Mouse (Mus musculus) megakaryocyte, adult 5-6 weeks (primary cell): ENCODE measurements at regions not wholly inside any gene's neighbourhood (a gene's known extent, or its start where the extent isn't known, plus 50 kb on each side); places are given as distances from the start of the nearest gene placed in this dataset.

Source experiments
- ATAC-seq: 2 replicates; pipeline ENCODE4 v1.8.0; 2016; ENCODE audit warnings: mild to moderate bottlenecking, inconsistent platforms; ENCODE audit not compliant: poor library complexity, severe bottlenecking

DNA sequence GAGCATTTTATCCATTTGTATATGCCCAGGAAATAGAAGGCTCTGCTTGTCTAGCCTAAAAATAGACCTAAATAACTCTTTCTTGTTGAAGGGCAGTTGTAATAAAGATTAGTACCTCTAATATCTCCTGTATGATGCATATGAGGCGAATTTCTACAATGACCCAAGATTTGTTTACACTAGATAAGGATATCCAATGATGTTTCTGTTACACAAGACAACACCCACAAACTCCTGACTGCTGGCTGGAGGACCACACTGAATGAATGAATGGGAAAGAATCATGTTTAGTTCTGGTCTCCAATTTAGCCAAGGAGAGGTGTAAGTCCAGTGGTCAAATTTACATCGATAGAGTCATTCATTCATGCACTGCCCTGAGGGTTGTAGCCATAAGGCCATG lies 118.3 kb downstream of the Dact1 start:
- ATAC-seq: no peak

DNA sequence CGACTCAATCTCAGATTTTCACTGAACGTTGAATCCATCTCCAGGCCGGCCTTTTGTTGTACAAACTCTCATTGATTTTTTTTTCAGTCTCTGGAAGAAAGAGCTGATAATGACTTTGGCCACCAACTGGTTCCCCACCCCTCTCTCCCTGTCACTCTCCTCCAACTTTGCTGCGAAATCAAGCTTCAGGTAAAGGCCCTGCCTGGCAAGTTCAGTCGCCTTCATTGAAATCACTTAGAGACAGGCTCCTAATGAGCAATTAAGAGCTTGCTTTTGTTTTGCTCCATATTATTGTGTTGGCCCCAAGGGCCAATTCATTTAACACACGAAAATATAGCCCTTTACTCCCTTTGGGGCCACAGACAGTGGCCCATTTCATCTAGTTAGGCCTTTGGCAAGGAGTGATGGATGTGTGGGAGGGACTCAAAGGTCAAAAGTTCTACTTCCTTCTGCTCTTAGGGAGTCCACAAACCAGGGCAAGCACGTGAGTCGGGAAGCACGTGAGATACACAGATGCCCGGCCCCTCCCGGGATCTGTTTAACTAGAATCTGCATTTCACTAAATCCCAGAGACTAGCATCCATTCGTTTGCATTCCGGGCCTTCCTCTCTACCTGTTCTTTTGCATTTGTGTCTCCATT lies 120.0 kb downstream of the Dact1 start:
- ATAC-seq: no peak

DNA sequence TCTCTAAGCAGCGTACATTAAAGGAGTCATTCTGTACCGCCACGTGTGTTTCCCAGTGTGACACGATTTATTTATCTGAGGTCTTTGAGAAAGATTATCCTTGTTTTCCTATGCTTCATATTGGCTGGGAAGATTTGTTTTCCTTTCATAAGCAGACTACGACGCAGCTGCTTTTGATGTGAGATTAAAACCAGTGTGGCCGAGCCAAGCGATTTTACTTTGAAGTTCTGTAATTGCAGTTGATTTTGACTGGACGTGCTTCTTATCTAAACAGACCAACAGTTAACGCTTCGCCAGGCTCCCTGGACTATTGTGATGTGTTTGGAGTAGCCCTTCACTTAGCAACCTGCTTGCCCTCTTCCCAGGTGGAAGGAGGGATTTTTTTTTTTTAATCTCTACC lies 120.6 kb downstream of the Dact1 start:
- no peak for ATAC-seq

DNA sequence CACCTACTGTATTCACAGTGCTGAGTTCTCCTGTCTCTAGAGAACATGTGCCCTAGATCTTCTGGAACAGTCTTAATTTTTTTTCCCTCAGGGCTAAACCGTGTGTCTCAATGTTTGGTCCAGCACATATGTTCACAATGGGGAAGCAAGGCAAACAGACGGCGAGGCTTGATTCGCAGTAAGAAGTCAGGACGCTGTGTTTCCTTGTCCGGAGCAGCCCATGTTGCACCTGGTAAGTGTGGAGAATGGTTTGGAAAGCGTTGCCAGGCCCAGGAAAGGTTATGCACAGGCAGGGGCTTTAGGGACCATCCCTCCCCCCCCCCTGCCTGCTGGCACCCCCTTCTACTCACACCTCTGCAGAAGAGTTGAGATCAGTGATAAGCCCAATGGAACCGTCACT lies 121.4 kb downstream of the Dact1 start:
- ATAC-seq: no peak

DNA sequence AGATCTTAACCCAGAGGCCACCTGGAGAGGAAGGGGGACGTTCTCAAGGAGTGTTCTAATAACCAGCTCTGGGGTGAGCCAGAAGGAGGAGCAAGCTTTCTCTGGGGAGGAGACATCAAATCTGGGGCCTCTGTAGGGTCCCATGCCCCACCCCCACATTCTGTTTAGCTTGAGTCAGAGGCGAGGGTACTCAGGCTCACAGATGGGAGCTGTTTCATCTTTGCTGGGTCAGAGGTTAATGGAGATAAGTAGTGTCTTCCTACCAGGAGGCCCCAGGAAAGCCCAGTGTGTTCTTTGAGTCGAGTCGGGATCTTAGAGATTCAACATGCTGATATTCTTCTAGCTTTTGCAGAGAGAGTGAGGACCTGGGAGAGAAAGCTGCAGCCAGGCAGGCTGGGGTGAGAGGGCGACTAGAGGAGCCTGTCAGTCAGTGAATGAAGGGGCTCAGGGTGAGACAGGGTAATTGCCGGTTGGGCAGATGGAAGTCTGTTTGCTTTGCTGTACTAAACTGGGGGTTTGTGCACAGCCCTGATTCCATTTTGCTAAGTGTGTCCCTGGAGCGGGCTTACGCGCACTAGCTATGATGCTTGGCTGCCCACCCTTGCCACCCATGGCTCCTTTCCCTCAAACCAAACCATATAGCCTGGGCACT lies 124.0 kb downstream of the Dact1 start:
- no peak for ATAC-seq

DNA sequence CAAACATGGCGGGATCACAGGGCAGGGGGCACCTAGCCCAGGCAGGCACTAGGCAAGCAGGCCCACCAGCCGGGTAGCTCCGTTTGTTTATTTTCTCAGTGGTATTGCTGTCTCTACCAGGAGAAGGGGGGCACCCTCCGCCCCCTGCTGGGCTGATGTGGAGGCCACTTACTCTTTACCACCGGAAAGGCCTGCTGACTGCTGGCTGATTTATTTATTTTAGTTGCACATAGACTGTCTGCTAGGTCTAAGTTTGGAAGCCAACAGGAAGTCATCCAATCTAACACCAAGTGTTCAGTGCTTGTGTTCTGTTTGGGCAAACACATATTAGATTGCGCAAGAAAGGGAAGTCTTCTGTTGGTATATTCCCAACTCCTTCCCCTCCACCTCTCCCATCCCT lies 128.6 kb downstream of the Dact1 start:
- ATAC-seq: no peak

DNA sequence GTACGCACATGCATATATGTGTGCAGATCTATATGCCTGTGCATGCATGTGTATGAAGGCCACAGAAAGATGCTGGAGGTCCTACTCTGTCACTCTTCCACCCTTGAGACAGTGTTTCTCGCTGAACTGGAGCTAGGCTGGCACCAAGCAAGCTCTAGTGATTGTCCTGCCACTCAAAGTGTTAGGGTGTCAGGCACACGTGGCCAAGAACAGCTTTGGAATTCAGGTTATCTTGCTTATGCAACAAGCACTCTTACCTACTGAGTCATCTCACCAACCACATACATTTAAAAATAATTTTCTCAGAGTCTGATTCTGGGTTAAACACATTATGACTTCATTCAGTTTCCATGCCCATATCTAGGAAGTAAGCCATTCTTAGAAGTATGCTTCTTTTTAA lies 131.2 kb downstream of the Dact1 start:
- no peak for ATAC-seq

DNA sequence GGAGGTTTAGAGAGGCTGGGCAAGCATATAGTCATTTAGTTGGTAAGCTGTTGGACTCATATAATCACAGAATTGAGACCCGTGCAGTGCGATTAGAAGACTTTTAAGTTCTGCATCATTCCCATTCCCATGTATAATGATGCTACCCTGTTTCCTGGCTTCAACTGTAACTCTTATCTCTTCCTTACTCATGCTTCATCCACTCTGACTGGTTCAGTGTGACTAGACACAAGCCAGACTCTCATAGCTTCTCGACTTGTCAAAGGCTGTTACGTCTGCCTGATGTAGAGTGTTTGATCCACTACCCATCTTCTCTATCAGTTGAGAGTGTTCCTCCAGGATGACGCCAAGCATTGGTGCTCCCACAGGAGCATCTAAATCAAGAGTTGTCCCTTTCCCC lies 131.6 kb downstream of the Dact1 start:
- no peak for ATAC-seq

DNA sequence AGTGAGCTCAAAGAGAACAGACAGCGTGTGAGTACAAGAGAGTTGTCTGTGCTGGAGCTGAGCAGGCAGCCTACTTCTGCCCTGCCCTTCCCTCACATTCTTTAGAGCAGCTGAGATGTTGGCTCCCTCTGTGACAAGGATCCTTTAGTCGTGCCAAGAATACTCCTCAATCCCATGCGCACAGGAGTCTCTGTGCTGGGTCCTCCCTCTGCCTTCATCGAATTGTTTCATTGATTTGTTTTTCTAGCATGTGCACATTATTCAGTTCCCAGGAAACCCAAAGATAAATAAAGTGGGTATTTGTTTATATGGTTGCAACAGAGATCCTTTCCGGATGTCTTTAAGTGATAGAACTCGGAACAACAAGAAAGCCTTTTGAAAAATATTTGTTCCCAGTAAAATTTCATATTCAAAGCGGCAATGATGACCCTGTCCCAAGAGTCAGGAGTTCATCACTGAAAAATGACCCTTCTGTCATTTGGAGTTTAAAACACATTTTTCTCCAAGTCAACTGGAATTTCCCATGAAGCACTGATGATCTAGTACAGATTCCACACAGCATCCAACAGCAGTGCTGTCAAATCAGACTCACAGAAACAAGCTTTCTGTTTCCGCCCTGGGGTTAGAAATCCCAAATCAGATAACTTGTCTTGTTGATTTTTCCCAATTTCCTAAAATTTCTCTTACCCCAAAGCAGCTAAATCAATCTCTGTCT lies 136.7 kb downstream of the Dact1 start:
- ATAC-seq: no peak

DNA sequence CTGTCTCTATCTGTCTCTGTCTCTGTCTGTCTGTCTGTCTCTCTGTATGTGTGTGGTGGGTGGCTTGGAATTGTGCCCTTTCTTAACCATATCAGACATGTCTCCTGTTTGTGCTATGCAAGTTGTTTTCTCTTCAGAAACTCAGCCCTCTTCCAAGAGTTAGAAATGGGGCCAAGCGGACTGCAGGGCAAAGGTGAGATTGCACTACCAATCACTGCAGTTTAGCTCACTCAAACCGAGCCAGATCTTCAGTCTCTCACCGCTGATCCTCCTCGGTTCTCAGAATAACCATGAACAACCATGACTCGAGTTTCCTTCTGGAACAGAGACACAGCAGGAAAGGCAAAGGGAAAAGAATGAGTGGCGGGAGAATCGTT lies 137.2 kb downstream of the Dact1 start:
- ATAC-seq: no peak

DNA sequence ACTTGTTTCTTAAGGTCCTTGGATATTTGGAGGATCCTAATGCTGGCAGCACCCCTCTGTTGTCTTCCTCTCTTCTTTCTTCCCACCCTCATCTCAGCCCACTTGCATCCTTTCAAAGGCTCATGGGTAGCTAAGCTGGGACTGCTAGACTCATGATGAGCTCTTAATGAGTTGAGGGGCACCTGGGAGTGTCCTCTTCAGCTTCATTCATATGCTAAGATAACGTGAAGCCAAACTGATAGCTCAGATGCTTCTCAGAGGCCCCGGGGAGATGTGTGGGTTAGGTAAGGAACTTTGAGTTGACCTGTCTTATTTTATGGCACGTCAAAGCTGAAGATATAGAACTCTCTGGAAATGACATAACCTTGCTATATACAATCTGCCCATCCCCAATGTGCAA lies 139.3 kb downstream of the Dact1 start:
- ATAC-seq: no peak

DNA sequence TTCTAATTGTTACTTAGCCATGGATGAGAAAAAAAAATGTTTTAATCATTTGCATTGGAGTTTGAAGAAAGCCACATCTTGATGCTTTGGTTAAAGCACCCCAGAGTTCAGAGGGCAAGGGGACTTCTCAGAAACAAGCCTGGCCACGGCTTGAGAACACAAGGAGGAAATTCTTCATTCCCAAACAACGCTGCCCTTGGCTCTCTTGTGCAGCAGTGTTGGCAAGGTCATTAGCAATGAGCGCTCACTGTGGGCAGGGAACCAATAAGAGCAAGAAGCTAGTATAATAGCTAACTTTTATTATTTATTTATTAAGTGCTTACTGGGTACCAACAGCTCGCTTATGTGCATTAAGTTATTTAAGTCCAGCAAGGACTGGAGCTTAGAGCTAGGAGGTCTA lies 140.4 kb downstream of the Dact1 start:
- ATAC-seq: no peak

DNA sequence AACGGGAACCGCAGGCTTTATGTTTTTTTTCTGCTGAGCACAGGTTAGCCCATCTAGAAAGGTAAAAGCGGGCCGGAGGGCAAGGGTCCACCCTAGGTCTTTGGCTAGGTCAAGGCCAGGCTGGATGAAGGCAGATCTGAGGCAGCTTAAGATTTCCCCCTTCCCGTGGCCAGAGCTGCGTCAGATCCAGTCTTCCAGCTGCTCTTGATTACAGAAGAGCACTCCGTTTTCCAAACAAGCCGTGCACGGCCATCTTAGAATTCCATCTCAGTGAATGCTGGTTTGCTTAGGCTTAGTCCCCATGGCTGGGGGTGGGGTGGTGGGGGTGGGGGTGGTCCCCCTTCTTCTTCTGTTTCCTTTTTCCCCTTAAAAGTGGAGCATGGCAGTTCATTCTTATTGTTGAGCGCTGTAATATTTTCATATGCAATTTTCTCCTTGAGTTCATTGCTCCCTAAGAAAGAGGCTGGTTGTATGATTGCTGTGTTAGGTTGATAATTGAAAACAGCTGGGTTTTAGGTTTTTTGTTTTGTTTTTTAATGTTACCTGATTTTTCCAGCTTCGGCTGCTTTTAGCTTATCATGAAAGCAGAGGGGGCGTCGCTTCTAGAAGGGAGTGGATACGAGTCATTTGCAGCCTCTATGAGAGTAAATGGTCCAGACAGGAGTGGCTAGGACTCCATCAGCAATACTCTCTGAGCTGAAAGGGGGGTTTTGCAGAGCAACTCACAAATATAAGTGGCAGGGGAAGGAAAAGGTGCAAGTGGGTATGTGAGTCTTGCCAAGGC lies 141.2 kb downstream of the Dact1 start:
- no peak for ATAC-seq

DNA sequence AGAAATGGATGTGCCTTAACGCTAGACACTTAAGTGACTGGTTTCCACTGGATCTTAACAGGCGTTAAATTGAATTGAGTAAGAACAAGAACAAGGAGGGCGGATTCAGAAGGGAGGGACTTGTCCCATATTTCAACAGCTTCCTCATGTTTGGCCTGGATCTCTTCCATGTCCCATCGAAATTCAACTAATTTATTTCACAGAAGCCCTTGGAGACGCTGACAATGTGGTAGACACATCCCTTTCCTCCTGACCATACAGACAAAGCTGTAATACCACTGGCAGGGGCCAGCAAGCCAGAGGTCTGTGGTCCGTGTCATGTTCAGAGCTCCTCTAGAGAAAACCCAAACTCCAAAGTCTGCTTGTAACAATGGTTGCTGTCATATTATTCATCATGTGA lies 147.2 kb downstream of the Dact1 start:
- no peak for ATAC-seq

DNA sequence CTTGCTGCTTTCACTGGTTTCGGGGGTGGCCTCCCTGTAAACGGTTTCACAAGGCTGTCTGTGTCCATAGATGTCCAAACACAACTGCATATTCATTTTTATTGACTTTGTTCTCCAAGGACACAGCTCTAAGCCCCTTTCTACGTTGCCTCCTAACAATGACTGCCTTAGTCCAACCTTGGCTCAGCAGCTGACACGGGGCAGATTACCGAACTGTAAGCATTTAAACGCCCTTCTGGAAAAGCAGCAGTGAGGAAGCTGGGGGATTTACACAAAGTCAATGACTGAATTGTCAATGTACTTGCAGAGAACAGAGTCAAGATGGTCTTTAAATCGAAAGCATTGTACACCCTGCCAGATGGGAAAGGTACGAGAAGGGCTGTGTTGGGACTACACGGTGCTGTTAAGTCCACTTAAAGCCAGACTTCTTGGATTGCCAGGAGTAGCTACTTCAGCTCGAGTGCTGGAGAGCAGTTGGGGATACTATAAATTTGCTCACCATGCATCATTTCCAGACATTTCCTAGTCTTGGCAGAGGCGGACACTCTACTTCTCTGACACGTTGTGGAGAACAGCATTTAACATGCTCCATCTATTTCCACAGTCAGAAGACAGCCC lies 149.0 kb downstream of the Dact1 start:
- ATAC-seq: no peak

DNA sequence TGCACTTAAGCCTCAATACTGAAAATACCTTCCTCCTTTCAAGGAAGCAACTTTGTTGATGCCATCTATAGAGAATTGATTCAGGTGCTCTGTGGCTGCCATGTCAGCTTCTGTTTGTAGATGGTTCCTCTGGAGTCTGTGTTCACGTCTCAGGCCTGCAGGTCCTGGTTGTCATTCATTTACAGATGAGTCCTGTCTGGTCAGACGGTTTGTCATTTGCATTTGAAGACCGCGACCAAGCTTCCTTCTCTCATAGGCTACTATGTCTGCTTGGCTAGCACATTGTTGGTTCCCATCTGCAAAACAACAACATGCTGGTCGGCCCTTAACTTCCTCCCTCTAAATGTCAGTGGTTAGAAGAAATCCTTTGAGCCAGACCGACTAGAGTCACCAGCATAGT lies 151.0 kb downstream of the Dact1 start:
- no peak for ATAC-seq

DNA sequence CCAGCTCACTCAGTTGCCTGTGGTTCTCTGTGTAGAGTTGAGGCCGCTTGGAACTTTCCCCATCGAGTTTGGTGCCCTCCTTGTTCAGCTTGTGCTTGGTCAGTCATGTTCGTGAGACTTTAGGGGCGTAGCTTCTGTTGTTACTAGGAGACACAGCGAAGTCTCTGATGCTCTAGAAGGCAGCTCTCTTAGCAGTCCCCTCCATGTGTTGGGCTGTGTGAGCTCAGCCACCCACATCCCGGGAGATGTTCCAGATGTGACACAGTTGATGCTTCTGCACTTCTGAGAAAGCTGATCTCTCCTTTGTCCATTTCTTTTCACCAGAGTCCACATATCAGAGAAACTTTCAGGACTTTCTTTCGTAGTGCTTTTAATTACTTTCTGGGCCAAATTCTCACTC lies 158.1 kb downstream of the Dact1 start:
- ATAC-seq: no peak

DNA sequence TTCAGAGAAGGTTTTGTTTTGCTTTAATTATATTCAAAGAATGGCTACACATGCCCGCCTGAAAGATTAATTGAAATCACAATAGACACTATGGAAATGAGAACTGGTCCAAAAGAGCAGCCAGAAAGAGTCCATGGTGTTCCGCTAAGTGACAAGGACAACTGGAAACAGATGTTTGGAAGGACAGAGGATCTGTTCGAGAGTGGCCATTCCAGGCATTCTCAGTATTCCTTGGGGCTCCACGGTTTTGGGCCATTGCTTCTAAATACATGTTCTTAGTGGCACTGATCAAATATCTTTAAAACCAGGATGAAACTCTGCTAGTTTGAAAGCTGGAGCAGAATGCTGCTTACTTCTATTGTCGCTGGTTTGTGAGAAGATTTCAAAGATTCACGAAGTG lies 158.6 kb downstream of the Dact1 start:
- no peak for ATAC-seq

DNA sequence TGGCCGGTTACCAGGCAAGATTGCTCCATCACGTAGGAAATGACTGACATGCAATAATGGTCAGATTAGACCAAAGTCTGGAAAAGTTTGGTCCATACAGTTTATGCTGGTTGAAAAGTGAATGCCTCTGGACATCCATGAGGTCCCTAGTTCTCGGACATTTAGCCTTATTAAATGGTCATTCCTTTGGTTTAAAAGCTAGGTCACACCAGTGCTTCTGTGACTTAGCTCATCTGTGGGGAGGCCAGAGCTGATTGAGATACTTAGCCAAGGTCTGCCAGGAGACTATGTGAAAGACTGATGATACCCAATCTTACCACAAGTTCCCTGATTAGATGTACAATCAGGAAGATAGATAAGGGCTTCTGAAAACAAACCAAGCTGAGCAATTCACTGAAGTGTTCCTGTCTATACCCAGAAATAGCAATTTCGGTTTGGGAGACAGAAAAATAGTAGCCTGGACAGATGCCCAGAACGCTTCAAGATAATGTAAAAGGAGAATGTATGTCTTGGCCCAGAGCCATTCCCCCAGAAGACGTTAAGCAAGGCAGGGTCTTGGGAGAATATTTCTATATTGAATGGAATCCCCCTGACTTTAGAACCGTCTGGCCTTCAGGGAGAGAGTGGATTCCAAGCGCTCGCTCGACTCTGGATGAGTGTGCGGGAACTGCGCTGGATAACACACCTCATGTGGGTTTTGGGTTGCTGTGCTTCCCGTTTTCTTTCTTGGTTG lies 161.5 kb downstream of the Dact1 start:
- no peak for ATAC-seq

DNA sequence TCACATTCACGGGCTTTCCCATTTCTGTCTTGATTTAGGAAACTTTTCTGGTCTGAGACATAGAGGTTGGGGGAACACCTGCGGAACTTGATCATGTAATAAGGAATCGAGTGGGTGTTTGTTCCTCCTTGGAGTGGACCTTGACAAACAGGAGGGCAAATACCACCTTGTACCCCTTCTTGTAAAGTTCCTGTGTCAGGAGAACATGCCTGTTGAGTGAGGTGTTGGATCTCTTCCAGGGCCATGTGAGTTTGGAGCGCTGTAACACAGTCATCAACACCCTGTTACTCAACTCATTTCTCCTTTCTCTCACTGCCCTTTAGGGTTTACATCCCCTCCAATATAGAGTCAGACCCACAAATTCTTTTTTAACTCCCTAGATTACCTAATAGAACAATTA lies 162.0 kb downstream of the Dact1 start:
- ATAC-seq: no peak

DNA sequence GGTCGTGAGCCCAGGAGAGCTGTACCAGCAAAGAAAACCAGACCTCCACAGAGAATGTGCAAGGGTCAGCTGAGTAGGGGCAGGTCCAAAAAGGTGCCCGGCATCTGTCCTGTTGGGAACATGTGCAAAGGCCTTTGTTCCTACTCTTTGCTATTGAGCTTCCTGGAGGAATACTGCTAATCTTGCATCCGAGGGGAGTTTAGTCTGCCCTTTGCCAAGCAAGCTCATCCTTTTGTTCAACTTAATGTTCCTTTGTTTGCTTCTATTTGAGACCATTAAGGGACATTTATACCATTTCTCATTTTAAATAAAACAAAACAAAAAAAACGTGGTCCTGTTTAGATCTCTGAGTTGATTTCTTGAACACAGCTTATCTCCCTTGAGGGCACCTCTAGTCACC lies 166.6 kb downstream of the Dact1 start:
- ATAC-seq: no peak
